Mouse (Mus musculus) ES-CJ7 (cell line): ENCODE results near the gene Fndc9.

ENCODE experiments used
- DNase-seq: peaks from one replicate; pipeline ENCODE4 v3.0.0; 2011; ENCODE audit warnings: low read depth, low spot score

The Fndc9 gene

GRCm38 (mm10) chr11:46233966-46234365 is 1.4 kb upstream of the Fndc9 start:
- no peak for DNase-seq

GRCm38 (mm10) chr11:46236976-46237375 is 1.6 kb downstream of the Fndc9 start:
- peak; percentile 71 for DNase-seq

GRCm38 (mm10) chr11:46241150-46241673 is 5.9 kb downstream of the Fndc9 start:
- DNase-seq: no peak

GRCm38 (mm10) chr11:46241985-46242384 is 6.7 kb downstream of the Fndc9 start:
- no peak for DNase-seq

- DNase-seq: no peak
Observed at GRCm38 (mm10) chr11:46244731-46245604, 9.6 kb downstream of the Fndc9 start.

GRCm38 (mm10) chr11:46245926-46246325 is 10.6 kb downstream of the Fndc9 start:
- DNase-seq: no peak

- DNase-seq: no peak
Observed at GRCm38 (mm10) chr11:46246393-46246792, 11.1 kb downstream of the Fndc9 start.

- DNase-seq: no peak
Observed at GRCm38 (mm10) chr11:46248352-46248751, 13.0 kb downstream of the Fndc9 start.

- DNase-seq: peak; percentile 66
Observed at GRCm38 (mm10) chr11:46251994-46252393, 16.7 kb downstream of the Fndc9 start.

GRCm38 (mm10) chr11:46255291-46255690 is 20.0 kb downstream of the Fndc9 start:
- DNase-seq: peak; percentile 81

GRCm38 (mm10) chr11:46258207-46258606 is 22.9 kb downstream of the Fndc9 start:
- DNase-seq: peak; percentile 51

GRCm38 (mm10) chr11:46258749-46259148 is 23.4 kb downstream of the Fndc9 start:
- no peak for DNase-seq

- DNase-seq: no peak
Observed at GRCm38 (mm10) chr11:46262854-46263253, 27.5 kb downstream of the Fndc9 start.

- no peak for DNase-seq
Observed at GRCm38 (mm10) chr11:46263291-46263690, 28.0 kb downstream of the Fndc9 start.

GRCm38 (mm10) chr11:46264584-46264983 is 29.3 kb downstream of the Fndc9 start:
- DNase-seq: no peak

GRCm38 (mm10) chr11:46265031-46265786 is 29.9 kb downstream of the Fndc9 start:
- no peak for DNase-seq

GRCm38 (mm10) chr11:46268991-46269390 is 33.7 kb downstream of the Fndc9 start:
- peak; percentile 30 for DNase-seq

- no peak for DNase-seq
Observed at GRCm38 (mm10) chr11:46269391-46269790, 34.1 kb downstream of the Fndc9 start.

- no peak for DNase-seq
Observed at GRCm38 (mm10) chr11:46269893-46270292, 34.6 kb downstream of the Fndc9 start.

- DNase-seq: no peak
Observed at GRCm38 (mm10) chr11:46272058-46272681, 36.8 kb downstream of the Fndc9 start.

GRCm38 (mm10) chr11:46273969-46274368 is 38.6 kb downstream of the Fndc9 start:
- peak; percentile 31 for DNase-seq

GRCm38 (mm10) chr11:46275302-46275701 is 40.0 kb downstream of the Fndc9 start:
- DNase-seq: peak; percentile 89
